Mouse (Mus musculus) left cerebral cortex, postnatal 36 days (tissue): ENCODE results near the gene Ppy. TPM values are rescaled to one million over a fixed set of nuclear protein-coding genes. Genes with fewer than 3 reads are reported as not detected.

ENCODE experiments used
- DNase-seq, 2 experiments: peaks; one replicate each; pipeline ENCODE4 v3.0.0; 2021 to 2022; ENCODE audit warnings: low spot score in 2 of 2, mixed read lengths in 1 of 2
- intact Hi-C: fragments of 180-260 bp; cut with DNase I; formaldehyde crosslinking; loops from one replicate; pipeline ENCODE4 v1.15.1; 2025
- total RNA-seq, 2 experiments: library from RNA; stranded (reverse); gene quantifications; 2 replicates each; pipeline ENCODE4 v1.2.3; 2021

The Ppy gene
- total RNA-seq, result not detected

- DNase-seq, result no peak
- intact Hi-C loops, result no loop called here
These were observed at the start of gene Ppy for GRCm38 (mm10) chr11:102101219-102101618. Ppy (minus strand) TSS chr11:102101319.

- no peak for DNase-seq
- intact Hi-C loops, result no loop called here
These were observed 46.3 kb upstream of the Ppy start for GRCm38 (mm10) chr11:102147213-102147989.

DNA sequence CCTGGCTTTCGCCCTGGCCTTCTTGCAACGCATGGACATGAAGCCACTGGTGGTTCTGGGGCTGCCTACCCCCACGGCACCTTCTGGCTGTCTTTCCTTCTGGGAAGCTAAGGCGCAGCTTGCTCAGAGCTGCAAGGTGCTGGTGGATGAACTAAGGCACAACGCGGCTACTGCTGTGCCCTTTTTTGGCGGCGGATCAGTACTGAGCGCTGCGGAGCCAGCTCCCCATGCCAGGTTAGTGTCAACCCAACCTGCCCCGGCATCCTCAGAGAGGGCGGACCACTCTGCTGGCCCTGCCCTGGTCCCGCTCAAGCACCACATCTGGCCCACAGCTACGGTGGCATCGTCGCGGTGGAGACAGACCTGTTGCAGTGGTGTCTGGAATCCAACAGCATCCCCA, 45.4 kb upstream of the Ppy start:
- DNase-seq, result no peak
- intact Hi-C loops, result no loop called here

DNA sequence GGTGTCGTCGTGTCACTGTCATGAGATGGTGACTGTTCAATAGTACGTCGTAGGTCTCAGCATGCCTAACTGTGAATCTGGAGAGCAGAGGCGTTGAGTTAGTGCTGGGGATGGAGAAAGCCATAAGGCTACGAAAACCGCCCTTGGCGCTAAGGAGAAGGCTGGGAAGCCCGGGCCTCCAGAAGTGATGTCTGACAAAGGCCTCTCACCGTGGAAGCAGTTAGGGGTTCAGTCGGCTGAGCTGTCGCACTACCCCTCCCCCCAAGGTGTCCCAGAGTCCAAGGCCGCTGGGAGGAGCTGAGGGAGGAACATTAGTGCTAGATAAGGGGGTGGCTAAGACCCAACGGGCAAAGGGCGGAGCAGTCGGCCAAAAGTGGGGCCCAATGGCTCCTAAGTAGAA, 44.9 kb upstream of the Ppy start:
- intact Hi-C loops, result no loop called here
- no peak for DNase-seq

DNA sequence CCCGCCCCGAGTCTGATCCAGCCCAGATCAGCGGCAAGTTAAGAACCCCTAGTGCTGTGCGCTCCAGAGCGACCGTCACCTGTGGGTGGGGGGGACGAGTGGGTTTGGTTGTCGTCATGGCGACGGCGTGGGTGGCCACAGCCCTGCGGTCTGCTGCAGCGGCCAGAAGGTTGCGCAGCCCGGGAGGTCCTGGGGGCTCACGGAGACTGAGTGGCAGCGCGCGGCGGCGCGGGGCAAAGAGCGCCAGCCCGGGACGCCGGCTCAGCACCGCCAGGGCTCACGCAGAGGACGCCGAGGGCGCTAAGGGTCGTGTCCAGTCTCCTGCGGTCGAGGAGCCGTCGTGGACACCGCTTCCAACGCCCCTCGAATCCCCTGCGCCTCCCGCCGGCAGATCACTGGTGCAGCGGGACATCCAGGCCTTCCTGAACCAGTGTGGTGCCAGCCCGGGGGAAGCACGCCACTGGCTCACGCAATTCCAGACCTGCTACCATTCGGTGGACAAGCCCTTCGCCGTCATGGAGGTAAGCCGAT, 44.4 kb upstream of the Ppy start, which contains the start of gene Nags:
Gene Nags (plus strand): TSS at position 43 of the 531 bp plus-strand sequence.
- intact Hi-C loops, result no loop called here
- DNase-seq, result no peak

DNA sequence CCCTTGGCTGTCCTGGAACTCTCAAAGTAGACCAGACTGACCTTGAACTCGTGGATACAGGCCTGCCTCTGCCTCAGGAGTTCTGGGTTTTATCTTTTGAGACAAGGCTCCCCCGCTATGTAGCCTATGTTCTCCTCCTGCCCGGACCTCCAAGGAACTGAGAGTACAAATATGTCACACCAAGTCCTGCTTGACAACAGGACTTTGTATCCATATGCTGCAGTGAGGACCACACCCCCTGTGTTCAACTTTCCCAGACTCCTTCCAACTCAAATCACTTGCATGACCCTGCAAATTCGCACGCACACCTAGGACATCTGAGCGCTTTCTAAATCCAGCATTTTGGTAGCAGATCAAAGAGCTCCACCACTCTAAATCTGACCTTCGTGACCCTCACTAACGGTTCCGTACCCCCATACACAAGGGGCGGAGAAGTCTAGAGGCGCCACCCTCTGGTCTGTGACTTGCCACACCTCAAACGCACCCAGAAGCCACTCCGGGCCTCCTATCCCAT, 43.9 kb upstream of the Ppy start:
- intact Hi-C loops, result no loop called here
- no peak for DNase-seq

DNA sequence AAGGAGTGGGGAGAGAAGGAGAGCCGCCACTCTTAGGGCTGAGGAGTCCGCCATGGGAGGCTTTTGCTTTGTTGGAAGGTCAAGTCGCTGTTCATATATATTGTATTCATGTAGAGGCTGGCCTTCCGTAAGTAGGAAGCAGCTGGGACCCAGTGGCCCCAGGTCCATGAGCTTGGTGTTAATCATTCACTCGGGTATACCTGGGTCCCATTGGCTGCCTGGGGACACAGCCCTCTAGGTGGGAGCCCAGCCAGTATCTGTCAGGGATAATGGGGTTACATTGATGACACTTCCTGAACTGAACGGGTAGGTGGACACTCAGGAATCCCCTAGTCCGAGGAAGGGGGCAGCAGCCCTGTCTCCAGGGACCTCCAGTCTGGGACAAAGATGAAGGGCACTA, 41.2 kb upstream of the Ppy start:
- no peak for DNase-seq
- intact Hi-C loops, result no loop called here

- intact Hi-C loops, result loop anchor here (2.0 kb wide), 1 partner anchor 154 kb away; the partner anchor contains the start of gene Dusp3
- peak in 1 of 2 experiments; percentile 47 for DNase-seq
These were observed 39.4 kb upstream of the Ppy start for GRCm38 (mm10) chr11:102140508-102140907.

GRCm38 (mm10) chr11:102138447-102138740, 37.3 kb upstream of the Ppy start:
- intact Hi-C loops, result loop anchor here (1.0 kb wide), 2 partner anchors 36 to 77 kb away; no protein-coding TSS in a partner anchor
- DNase-seq, result peak; percentile 44 to 55

DNA sequence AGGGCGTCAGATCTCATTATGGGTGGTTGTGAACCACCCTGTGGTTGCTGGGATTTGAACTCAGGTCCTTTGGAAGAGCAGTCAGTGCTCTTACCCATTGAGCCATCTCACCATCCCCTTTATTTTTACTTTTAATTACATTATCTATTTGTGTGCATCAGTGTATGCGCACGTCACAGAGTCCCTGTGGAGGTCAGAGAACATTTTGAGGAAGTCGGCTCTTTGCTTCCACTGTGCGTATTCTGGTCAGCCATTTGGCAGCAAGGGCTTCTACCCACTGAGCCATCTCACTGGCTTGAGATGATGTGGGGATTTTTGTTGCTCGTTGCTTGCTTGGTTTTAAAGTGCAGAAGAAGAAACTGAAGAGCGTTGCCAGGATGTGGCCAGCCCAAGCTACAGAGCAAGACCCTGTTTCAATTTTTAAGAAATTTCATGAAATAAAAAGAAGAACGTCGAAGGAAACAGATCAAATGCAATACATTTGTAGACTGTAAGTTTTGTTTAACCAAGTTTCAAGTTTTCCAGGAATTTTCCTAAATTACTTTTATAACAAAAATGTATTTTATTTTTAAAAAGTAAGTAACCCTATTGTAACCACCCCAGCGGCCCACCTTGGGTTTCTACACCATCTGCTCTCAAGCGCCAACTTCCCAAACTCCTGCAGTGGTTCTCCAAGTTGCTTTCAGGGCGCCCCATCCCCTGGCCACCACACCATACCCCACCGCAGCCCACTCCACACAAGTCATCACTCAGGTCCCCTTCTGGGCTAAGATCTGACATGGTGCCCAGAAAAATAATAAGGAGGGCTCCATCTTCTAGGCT, 36.7 kb upstream of the Ppy start:
- intact Hi-C loops, result loop anchor here (1.0 kb wide), 2 partner anchors 36 to 77 kb away; no protein-coding TSS in a partner anchor
- no peak for DNase-seq

DNA sequence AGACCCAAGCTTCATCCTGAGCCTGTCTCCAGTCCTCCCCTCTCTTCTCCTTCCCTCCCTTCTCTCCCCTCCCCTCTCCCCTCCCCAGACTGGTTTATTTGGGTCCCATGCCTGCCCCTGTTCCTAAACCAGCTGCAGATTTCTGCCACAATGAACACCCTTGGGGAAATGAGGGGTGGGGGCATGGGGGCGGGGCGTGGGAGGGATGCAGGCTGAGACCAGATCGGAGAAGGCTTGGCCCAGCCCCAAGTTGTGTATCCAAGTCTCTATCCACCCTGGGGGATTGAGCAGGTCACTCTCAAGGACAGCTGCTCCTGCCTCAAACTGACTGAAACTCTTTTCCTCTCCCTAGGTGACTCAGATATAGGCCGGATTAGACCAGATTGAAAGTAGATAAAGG, 33.4 kb upstream of the Ppy start:
- DNase-seq, result no peak
- intact Hi-C loops, result no loop called here

DNA sequence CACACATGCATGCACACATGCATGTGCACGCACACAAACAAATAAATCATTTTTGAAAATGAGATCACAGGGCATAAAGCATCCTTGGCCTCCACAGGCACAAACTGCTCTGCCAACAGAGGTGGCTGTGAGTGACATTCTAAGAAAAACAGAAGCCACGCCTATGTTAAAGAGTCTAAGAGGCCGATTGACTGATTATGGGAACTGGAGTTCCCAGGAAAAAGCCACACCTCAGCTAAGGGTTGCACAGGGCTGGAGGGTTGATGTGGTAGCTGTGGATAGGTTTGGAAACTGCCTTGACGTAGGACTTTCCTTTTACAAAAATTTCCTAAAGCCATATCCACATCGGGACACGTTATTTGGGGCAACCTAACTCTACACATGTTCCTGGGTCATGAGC, 16.3 kb upstream of the Ppy start:
- intact Hi-C loops, result no loop called here
- no peak for DNase-seq

DNA sequence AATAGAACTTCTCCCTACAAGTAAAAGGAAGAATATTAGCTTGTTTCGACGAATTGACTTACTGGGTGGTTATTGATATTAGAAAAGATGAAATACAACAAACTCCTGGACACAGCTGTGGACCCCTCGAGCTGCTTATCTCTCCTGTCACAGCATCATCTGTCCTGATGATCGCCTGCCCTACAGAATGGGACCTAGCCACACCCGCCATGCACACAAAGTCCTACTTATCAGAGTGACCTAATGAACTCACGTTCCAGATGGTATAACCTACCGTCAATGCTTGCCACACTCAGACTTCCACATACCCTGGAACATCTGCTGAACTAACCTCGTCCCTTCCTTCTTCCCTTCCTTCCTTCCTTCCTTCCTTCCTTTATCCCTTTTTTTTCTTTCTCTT, 15.1 kb upstream of the Ppy start:
- DNase-seq, result no peak
- intact Hi-C loops, result no loop called here

GRCm38 (mm10) chr11:102111576-102111975, 10.5 kb upstream of the Ppy start:
- DNase-seq, result no peak
- intact Hi-C loops, result no loop called here

- intact Hi-C loops, result no loop called here
- DNase-seq, result no peak
These were observed 6.6 kb upstream of the Ppy start, which contains the start of gene Pyy for GRCm38 (mm10) chr11:102107732-102108131. Pyy (minus strand) TSS chr11:102107832.

- DNase-seq, result no peak
- intact Hi-C loops, result no loop called here
These were observed 5.8 kb upstream of the Ppy start for GRCm38 (mm10) chr11:102106911-102107310.

GRCm38 (mm10) chr11:102102485-102103258, 1.6 kb upstream of the Ppy start:
- intact Hi-C loops, result loop anchor here (1.0 kb wide), 1 partner anchor 36 kb away; no protein-coding TSS in a partner anchor
- peak; percentile 38 to 50 for DNase-seq

DNA sequence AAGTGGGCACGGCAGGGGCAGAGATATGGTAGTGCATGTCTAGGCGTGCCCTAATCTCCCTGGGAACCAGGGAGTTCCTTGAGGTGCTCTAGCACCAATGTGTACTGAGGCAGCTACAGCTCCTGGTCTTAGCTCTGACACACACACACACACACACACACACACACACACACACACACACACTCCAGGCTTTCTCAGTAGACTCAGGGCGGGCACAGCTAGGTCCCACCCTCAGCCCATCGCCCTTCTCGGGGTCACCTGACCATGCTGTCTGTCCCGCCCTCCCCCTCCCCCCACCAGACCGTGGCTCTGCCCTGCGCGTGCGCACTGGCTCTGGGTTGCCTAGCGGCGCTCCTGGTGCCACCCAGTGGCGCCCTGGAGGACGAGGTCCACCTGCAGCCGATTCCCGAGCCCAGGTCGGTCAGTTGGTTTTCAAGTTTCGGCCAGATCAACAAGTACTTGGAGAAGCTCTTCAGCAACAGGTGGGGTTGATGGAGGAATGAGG, 4.2 kb downstream of the Ppy start:
- intact Hi-C loops, result no loop called here
- peak; percentile 55 to 71 for DNase-seq

GRCm38 (mm10) chr11:102096446-102096845, 4.7 kb downstream of the Ppy start:
- DNase-seq, result no peak
- intact Hi-C loops, result no loop called here
